Mouse (Mus musculus) brown adipose tissue, adult 24 weeks (tissue): ENCODE measurements around the gene Ipo9. TPM values are rescaled to one million over a fixed set of nuclear protein-coding genes. Genes with fewer than 3 reads are reported as not detected.
A peak's percentile ranks its signal among the peaks of the same experiment; 100 is the strongest.

Experiments used
- H3K27ac ChIP-seq: fragments of 200-500 bp; replicated peaks from 2 replicates; pipeline ENCODE4 v1.5.1; 2012; ENCODE audit warnings: low read depth, mild to moderate bottlenecking, low read length
- H3K4me1 ChIP-seq: fragments of 200-500 bp; 2 replicates; pipeline ENCODE4 v1.6.1; 2012; ENCODE audit warnings: low read length, mixed read lengths; ENCODE audit not compliant: control insufficient read depth, insufficient read depth, insufficient read length
- H3K4me3 ChIP-seq: fragments of 200-500 bp; 2 replicates; pipeline ENCODE4 v1.5.1; 2012; ENCODE audit warnings: low read depth, mild to moderate bottlenecking, low read length, moderate library complexity; ENCODE audit not compliant: insufficient read depth
- polyA plus RNA-seq: library from polyadenylated mRNA; stranded (reverse); fragments of >200 nt; gene quantifications from 2 replicates; pipeline ENCODE4 v1.2.4, GENCODE M21; 2012; ENCODE audit not compliant: missing spikeins, insufficient read depth, insufficient read length

The Ipo9 gene
- polyA plus RNA-seq, 1 experiment, result 40.7 TPM

DNA sequence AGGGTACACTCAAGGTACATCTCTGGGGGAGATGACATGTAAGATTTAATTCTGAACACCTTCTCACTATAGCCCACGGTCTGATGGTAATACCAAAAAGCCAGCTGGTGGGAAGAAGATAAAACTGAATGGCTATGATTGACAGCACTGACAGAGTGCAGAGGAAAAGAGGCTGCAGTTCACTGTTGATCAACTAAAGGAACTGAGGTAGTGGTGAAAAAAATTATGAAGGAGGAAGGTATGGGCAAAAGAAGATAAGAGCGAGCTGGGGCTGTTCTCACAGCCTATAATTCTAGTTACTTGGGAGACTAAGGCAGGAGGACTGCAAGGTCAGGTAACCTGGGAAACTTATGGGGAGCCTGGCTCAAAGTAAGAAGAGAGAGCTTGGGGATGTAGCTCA is 21.1 kb upstream of the Ipo9 start:
- no peaks in the 10 kb centered on the region for H3K4me1 ChIP-seq
- no peak overlapping the region for H3K27ac ChIP-seq
- H3K4me3 ChIP-seq, result no peak overlapping the region

DNA sequence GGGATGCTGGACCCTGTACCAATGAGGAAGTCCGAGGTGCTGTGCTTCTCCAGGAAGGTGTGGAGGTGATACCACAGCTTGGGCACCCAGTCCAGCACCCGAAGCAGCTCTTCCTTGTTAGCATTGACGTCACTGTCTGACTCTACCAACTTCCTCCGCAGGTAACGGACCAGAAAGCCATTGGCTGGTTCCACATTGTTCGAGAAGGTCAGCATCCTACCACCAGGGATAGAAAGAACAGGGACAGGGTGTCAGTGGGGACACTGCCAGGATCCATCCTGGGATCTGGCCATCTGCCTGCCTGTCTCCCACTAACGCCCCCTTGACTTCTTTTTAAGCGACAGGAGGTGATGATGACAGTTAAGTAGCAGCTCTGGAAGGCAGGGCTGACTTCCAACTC is 19.6 kb upstream of the Ipo9 start:
- Histone ChIP-seq H3K27ac (no peak overlapping the region), H3K4me1 (no peaks in the 10 kb centered on the region), H3K4me3 (no peak overlapping the region)

DNA sequence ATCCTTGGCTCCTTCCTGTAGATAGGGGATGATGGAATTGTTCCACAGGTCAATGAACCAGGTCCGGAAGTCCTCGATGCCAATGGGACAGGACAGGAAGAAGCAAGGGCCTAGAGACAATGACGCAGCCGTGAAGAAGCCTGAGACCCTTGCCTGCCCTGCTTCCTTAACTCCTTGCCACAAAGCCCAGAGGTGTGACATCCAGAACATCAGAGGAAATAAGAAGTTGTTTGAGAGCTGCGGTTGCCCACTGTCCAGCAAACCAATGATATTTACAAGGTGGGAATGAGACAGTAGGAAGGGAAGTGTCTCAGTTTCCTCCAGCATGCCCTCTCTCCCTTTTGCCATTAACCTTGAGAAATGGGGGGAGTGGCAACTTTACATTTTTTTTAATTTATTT is 18.6 kb upstream of the Ipo9 start:
- Histone ChIP-seq H3K4me1 (no peaks in the 10 kb centered on the region), H3K27ac (no peak overlapping the region), H3K4me3 (no peak overlapping the region)

DNA sequence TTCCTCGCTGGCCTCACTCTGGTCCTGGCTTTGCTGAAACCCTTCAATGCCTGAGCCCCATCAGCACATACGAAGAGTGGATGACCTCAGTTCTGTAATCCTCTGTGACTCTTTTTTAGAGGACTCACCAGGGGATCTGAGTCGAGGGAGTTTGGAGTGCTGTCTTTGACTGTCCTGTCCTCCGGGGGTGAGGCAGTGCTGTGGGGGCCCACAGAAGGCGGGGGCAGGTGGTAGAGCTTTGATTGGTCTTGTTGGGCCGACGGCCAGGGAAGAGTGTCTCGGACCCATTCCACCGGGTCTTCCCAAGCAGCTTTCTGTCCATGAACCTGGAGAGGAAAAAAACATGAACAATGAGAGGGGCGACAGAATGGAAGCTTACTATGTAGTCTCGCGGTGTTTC is 13.2 kb upstream of the Ipo9 start:
- H3K4me1 ChIP-seq, result no peaks in the 10 kb centered on the region

DNA sequence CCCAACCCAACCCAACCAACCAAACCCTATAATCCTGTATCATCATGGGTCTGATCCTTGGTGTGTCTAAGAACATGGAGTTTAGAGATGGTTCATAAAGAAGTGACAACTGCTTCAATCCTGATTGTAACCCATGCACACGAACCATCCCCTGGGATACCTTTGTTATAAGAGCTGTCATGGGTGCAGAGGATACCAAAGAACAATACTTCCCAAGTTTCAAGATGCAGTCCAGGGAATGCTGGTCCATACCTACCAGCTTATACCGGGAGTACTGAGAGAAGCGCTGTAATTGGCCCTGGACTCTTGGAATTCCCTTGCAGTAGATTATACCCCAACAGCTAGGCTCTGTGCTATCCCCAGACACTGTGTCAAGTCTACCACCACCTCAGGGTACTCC is 11.6 kb upstream of the Ipo9 start:
- Histone ChIP-seq H3K27ac (no peak overlapping the region), H3K4me3 (no peak overlapping the region), H3K4me1 (no peaks in the 10 kb centered on the region)

More for the DNA sequence above, 13.2 kb upstream of the Ipo9 start:
- no peak overlapping the region for H3K27ac ChIP-seq
- H3K4me3 ChIP-seq, result no peak overlapping the region

DNA sequence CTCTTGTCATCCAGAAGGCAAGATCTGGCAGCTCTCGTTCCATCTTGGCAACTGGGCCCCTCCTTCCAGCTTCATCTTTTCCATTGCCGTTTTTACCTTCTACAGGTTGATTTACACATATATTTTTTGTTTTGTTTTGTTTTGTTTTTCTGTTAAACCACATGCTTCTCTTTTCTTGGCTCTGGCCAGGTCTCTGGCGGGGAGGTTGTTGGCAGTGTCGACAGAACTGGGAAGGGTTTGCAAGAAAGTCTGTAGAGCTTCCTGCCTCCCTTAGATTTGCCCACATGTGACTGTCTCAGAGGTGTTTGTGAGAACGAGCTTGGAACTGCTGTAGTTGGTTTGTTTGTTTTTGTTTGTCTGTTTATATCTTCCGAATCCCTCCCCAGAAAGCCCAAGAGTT is 10.7 kb upstream of the Ipo9 start:
- no peak overlapping the region for H3K4me3 ChIP-seq
- H3K4me1 ChIP-seq, result no peaks in the 10 kb centered on the region
- H3K27ac ChIP-seq, result no peak overlapping the region

DNA sequence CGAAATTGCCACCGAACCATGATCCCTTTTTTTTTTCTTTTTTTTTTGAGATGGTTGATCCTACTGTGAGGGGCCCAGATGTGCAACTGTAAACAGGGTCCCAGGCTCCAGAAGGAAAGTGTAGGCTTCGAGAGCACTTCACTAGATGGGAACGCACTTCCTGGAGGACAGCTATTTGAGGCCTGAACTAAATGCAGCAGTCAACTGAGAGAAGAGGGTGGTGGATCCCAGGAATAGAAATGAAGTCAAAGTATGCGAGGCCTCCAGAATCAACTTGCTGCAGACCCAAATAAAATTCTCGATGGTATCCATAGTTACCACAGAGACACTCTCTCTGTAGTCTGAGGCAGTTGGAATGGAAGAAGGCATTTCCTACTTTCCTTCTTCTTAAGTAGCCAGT is 8.5 kb upstream of the Ipo9 start:
- Histone ChIP-seq H3K4me1 (no peaks in the 10 kb centered on the region), H3K27ac (no peak overlapping the region), H3K4me3 (no peak overlapping the region)

DNA sequence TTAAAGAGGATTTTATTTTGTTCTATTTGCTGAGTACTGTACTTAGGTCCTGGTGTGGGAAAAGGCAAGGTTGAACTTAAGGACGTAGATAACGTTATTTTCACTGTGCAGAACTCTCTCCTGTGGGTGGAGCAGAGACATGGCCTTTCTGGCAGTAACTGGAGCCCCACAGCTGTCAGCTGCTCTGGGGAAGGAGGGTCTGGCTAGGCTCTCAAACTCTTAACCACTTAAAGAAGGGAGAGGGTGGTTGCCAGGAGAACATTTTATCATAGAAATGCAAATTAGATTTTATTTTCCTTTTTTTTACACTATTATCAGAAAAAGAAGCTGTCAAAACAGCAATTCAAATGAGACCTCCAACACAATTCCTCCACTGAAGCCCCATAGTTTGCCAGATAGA is 5.5 kb upstream of the Ipo9 start:
- Histone ChIP-seq H3K27ac (no peak overlapping the region), H3K4me1 (no peaks in the 10 kb centered on the region), H3K4me3 (no peak overlapping the region)

DNA sequence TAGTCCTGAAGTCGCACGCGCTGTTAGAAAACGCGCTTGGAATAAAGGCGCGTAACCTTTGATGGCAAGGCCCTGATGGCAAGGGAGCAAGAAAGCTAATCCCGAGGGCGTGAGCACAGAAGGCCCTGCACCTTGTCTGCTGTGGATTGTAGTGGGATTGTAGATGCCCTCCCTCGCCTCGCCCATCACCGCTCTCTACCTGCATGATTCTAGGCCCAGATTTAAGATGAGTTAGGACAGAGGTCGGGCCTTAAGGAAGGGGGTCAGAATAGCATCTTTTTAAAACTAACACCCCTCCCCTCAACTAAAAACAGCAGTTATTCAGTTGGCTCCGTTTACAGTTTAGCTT is 344 bp upstream of the Ipo9 start:
- peak overlapping the region; percentile 36 for H3K27ac ChIP-seq
- peak overlapping the region; percentile 62 for H3K4me3 ChIP-seq
- H3K4me1 ChIP-seq, result peaks cover 23% of the 10 kb centered on the region

DNA sequence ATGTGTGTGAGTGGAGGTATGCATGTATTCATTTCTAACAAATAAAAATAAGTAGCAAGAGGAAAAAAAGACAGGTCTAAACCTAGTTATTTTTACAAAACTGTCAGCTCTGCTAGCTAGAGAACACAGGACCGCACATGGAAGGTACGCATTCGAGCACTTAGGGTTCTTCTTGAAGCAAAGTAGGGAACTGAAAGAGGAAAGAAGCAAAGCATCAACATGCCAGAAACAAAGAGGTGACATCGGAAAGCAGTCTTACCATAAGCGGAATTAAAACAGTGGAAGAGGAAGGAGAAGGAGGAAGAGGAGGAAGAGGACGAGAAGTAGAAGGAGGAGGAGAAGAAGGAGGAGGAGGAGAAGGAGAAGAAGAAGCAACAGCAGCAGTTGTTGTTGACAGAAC is 2.9 kb downstream of the Ipo9 start:
- Histone ChIP-seq H3K4me1 (peaks cover 27% of the 10 kb centered on the region), H3K27ac (peak overlapping the region; percentile 29; the same call in 1 of the 2 replicates), H3K4me3 (no peak overlapping the region)

DNA sequence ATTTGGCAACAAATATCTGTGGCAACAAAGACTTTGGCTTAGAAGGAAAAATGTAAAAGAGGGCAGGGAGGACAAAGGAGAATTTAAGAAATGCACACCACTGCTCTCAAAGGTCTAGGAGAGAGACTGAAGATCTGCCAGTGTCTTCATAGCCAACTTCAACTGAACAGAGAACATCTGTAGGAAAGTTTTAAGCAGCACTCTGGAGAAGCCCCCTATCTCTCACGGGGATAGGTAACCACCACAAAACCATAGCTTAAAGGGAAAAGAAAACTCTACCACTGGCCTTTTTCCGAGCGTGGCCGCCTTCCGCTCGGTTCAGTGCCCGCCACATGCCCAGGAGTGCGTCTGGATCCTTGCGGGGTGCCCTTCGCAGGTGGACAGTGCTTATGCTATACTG is 3.7 kb downstream of the Ipo9 start:
- H3K27ac ChIP-seq, result peak overlapping the region; percentile 41
- peaks cover 27% of the 10 kb centered on the region for H3K4me1 ChIP-seq
- H3K4me3 ChIP-seq, result no peak overlapping the region

DNA sequence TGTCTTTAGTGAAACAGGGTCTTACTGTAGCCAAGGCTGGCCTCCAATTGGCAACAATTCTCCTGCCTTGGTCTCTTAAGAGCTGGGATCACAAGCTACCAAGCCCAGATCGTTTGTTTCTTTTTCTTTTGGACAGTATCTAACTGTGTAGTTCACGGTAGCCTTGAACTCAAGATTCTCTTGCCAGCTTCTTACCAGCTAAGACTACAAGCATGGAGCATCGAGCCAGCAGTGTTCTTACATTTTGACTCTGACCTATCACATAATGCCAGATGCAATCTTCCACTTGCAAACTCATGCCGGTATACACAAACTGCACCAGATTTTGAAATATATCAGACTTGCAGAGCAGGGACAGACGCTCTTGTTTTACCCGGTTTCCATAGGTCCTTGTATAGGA is 7.5 kb downstream of the Ipo9 start:
- Histone ChIP-seq H3K4me3 (no peak overlapping the region), H3K4me1 (peaks cover 19% of the 10 kb centered on the region), H3K27ac (0 out of 2 replicates have a peak overlapping the region, but pooled peaks have one; percentile 11)

DNA sequence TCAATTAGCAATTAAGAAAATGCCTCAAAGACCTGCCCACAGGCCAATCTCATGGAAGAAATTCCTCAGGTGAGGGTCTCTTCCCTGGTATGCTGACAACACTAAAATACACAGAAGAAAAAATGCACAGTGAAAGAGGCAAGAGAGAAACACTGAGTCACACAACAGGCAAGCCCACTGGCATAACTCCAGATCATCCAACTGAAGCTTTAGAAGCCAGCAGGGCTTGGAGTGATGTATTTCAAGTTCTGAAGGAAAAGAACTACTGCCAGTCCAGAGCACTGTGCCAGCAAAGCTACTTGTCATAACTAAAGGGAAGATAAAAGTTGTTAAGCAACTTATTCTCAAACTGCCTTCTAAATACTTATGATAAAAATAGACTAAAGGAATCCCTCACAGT is 16.3 kb downstream of the Ipo9 start:
- Histone ChIP-seq H3K4me3 (no peak overlapping the region), H3K4me1 (peaks cover 2% of the 10 kb centered on the region; the same call in 1 of the 2 replicates), H3K27ac (peak overlapping the region; percentile 55; the same call in 1 of the 2 replicates)

DNA sequence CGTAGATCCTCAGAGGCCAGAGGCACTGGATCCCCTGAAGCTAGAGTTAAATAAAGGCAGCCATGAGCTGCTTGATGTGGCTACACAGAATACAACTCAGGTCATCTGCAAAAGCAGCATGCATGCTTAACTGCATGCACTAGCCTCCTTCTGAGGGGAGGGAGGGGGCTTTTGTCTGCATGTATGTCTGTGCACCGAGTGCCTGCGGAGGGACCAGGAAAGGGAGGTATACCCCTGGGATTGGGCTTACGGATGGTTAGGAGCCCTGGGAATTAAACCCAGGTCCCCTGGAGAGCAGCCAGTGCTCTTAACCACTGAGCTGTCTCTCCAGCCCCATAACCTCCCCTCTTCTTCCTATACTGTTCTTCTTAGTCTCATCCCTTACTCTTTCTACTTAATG is 18.2 kb downstream of the Ipo9 start:
- peaks cover 2% of the 10 kb centered on the region; the same call in 1 of the 2 replicates for H3K4me1 ChIP-seq
- no peak overlapping the region for H3K4me3 ChIP-seq
- no peak overlapping the region for H3K27ac ChIP-seq

DNA sequence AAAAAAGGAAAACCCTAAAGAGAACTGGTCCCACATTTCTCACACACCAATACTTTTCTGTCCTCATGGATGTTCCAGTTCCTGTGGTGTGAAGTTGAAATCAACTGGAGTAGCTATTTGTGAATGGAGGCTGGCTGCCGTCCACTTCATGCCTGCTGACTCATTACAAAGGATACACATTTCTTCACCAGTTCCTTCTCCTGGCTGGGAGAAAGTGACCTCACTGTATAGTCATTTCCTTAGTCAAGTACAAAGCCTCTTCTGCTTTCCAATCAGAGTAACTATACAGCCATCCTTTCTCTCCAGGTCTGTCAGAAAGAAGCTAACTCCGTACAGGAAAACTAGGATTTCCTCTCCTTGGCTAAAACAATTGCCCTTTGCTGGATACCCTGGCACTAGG is 19.3 kb downstream of the Ipo9 start:
- Histone ChIP-seq H3K27ac (peak overlapping the region; percentile 90), H3K4me3 (no peak overlapping the region), H3K4me1 (peaks cover 2% of the 10 kb centered on the region; the same call in 1 of the 2 replicates)

DNA sequence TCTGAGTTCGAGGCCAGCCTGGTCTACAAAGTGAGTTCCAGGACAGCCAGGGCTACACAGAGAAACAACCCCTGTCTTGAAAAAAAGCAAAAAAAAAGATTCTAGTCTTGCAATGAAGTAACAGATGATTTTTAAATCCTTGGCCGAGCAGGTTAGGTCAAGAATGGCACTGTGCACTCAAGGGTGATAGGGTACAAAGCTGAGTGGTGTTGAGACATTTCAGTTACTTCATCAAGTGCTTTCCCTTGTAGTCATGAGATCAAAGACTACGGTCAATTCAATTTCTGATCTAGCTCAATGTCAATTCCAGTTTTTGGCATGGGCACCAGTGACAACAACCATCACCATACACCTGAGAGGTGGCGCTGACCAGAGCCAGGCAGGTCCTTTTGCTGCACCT is 21.3 kb downstream of the Ipo9 start:
- Histone ChIP-seq H3K4me3 (no peak overlapping the region), H3K4me1 (peaks cover 2% of the 10 kb centered on the region; the same call in 1 of the 2 replicates), H3K27ac (no peak overlapping the region)

DNA sequence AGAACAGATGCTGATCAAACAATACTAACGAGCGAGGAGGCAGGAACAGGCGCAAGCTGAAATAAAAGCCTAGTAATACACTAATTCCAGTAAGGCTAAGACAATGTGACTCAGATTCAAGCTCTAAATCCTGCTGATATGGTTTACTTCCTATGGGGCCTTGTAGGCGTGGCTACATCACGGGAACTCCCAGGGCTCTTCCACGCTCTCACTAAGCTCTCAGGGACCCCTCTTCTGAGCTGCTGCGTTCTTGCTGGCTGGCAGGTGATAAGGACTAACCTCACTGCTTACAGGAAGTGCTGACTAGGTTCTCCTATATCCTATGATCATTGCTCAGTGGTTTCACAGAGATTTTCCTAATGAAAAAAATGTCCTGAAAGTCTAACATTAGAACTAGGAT is 24.9 kb downstream of the Ipo9 start:
- H3K4me3 ChIP-seq, result no peak overlapping the region
- H3K27ac ChIP-seq, result no peak overlapping the region
- H3K4me1 ChIP-seq, result no peaks in the 10 kb centered on the region
